Mouse (Mus musculus) fat pad, adult 2 months (tissue): Measurements from ENCODE around the gene Rassf6.

Source experiments
- DNase-seq: peaks from one replicate; pipeline ENCODE4 v3.0.0-alpha.2; 2011; ENCODE audit warnings: low read depth, low spot score; ENCODE audit errors: extremely low read depth

Gene Rassf6

GRCm38 (mm10) chr5:90577751-90578150 is 62.7 kb downstream of the Rassf6 start:
- no peak for DNase-seq

- no peak for DNase-seq
These were observed 69.2 kb downstream of the Rassf6 start for GRCm38 (mm10) chr5:90571216-90571615.

GRCm38 (mm10) chr5:90568338-90568737 is 72.1 kb downstream of the Rassf6 start:
- DNase-seq, result no peak

GRCm38 (mm10) chr5:90567788-90568187 is 72.7 kb downstream of the Rassf6 start:
- no peak for DNase-seq

- no peak for DNase-seq
These were observed 75.3 kb downstream of the Rassf6 start for GRCm38 (mm10) chr5:90565205-90565604.

- DNase-seq, result no peak
These were observed 76.3 kb downstream of the Rassf6 start for GRCm38 (mm10) chr5:90564161-90564560.

GRCm38 (mm10) chr5:90562880-90563279 is 77.6 kb downstream of the Rassf6 start:
- no peak for DNase-seq

- DNase-seq, result no peak
These were observed 78.7 kb downstream of the Rassf6 start for GRCm38 (mm10) chr5:90561721-90562275.

GRCm38 (mm10) chr5:90560743-90561142 is 79.7 kb downstream of the Rassf6 start, which contains the start of gene 5830473C10Rik:
Gene 5830473C10Rik (plus strand): TSS chr5:90561107.
- DNase-seq, result no peak

- DNase-seq, result no peak
These were observed 84.4 kb downstream of the Rassf6 start for GRCm38 (mm10) chr5:90556052-90556451.
